Mouse (Mus musculus): ENCODE measurements at regions not wholly inside any gene's neighbourhood (a gene's known extent, or its start where the extent isn't known, plus 50 kb on each side); places are given as distances from the start of the nearest gene placed in this dataset.

DNA sequence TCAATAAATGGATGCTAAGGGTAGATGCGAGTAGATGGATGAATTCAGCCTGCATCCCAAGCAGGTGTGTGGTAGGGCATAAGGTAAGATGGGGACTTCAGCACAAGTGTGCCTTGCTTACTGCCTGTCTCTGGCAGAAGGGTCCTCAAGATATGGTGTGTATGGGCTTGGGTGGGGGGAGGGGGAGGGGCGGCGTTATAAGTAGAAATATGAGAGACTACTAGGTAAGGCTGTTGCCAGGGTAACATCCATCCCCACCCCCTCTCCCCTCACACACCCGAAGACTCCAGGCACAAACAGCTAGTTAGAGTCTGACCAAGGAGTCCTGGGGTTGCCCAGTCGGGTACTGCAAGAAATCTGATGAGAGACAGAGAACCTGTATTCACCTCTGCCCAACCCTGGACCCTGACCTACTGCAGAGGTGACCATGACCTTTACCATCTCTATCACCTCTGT is 63.5 kb upstream of the Acan start:
- no peak for TF ChIP-seq CTCF (IDR thresholded peaks at IDR 0.05; ENCODE audit: borderline replicate concordance, insufficient read depth, low read length)
- TF ChIP-seq POLR2A (IDR thresholded peaks at IDR 0.05; ENCODE audit: low read depth, low read length) = no peak
